Comparison of ENCODE assay signal across 8 mouse cellular contexts in the genomic region with DNA sequence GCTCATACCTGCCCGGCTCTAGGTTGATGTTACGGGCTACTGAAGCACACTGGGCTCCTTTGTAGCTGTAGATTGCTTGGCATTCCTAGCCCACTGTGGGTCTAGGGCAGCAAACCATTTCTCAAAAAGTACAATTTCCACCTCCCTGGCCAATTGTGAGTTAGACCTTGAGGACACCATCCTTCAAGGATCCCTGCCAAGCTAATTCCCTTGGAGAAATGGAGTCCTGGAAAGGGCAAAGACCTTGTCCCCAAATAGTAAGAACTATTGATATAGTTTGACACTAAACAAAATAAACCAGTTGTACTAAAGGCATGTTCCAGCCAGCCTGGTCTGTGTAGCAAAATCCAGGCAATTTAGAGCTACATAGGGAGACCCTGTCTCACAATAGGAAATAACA. TPM values are rescaled to one million over a fixed set of nuclear protein-coding genes. Genes with fewer than 3 reads are reported as not detected.
DNase-seq lines count a peak whose midpoint lies in the region; ATAC-seq lines count a peak whose summit lies in the region.

No protein-coding gene starts in this region.

- peak overlapping the region; percentile 71 for H3K27ac ChIP-seq in neural tube, embryonic 11.5 days (ENCODE audit: low read depth, low read length)
- peak overlapping the region; percentile 87 for H3K27ac ChIP-seq in liver, embryonic 13.5 days

- H3K27me3 ChIP-seq in neural tube, embryonic 11.5 days (ENCODE audit: control insufficient read depth, insufficient read depth, low read length): no peaks in the 10 kb centered on the region
- peaks cover 27% of the 10 kb centered on the region for H3K27me3 ChIP-seq in liver, embryonic 13.5 days

- H3K9me3 ChIP-seq in neural tube, embryonic 11.5 days (ENCODE audit: control insufficient read depth, low read length): no peaks in the 10 kb centered on the region
- no peaks in the 10 kb centered on the region for H3K9me3 ChIP-seq in liver, embryonic 13.5 days (replicated peaks)

- peak overlapping the region; percentile 82 for H3K4me3 ChIP-seq in neural tube, embryonic 11.5 days (ENCODE audit: low read depth, low read length)
- H3K4me3 ChIP-seq in liver, embryonic 13.5 days (replicated peaks): peak overlapping the region; percentile 67

- WGBS in neural tube, embryonic 11.5 days: 45% methylated on average over 2 of the region's 2 CpGs
- 46% methylated on average over 2 of the region's 2 CpGs for WGBS in liver, embryonic 13.5 days (ENCODE audit: insufficient replicate concordance)

- peak; percentile 40 for DNase-seq in adrenal gland, adult 2 months
- DNase-seq in adrenal gland, adult 18-20 months (ENCODE audit: low spot score in 2 of 2): no peak
- peak; percentile 11 for DNase-seq in neural tube, embryonic 11.5 days (ENCODE audit: low spot score)
- DNase-seq in neural tube, embryonic 10.5 days (ENCODE audit: extremely low spot score, low spot score): no peak
- DNase-seq in liver, embryonic 13.5 days: no peak
- no peak for DNase-seq in B cell, adult 2 months
- no peak for DNase-seq in frontal cortex, postnatal 14 days (ENCODE audit: low spot score in 2 of 2)
- no peak for DNase-seq in spleen, adult 12 weeks (ENCODE audit: low spot score)

- no peak for ATAC-seq in neural tube, embryonic 11.5 days (ENCODE audit: insufficient read depth, low FRiP score, low TSS enrichment)
- no peak for ATAC-seq in liver, embryonic 13.5 days (ENCODE audit: low read depth)

- peak overlapping the region; percentile 83 for H3K4me2 ChIP-seq in neural tube, embryonic 11.5 days (ENCODE audit: low read depth)
- peak overlapping the region; percentile 93 for H3K4me2 ChIP-seq in liver, embryonic 13.5 days

- peak overlapping the region; percentile 84 for H3K9ac ChIP-seq in neural tube, embryonic 11.5 days (ENCODE audit: low read length)
- peak overlapping the region; percentile 85 for H3K9ac ChIP-seq in liver, embryonic 13.5 days

- H3K36me3 ChIP-seq in neural tube, embryonic 11.5 days (ENCODE audit: control insufficient read depth, insufficient read depth, low read length): no peaks in the 10 kb centered on the region
- H3K36me3 ChIP-seq in liver, embryonic 13.5 days: no peaks in the 10 kb centered on the region

- H3K4me1 ChIP-seq in neural tube, embryonic 11.5 days (ENCODE audit: control insufficient read depth, insufficient read depth, low read length): peaks cover 43% of the 10 kb centered on the region
- peaks cover 99% of the 10 kb centered on the region for H3K4me1 ChIP-seq in liver, embryonic 13.5 days (replicated peaks)

RNA-seq across cellular contexts. Expression of a gene that starts 2.3 kb away (rescaled TPM):
- total RNA-seq in adrenal gland, adult 2 months (2021): 10 to 100 TPM; 41.5 to 67.3 TPM
- 186 and 275 TPM in 2 replicates for polyA plus RNA-seq in adrenal gland, adult 2 months (2012; rRNA removed)
- total RNA-seq in adrenal gland, adult 18-20 months (2021): 10 to 100 TPM; 51.8 to 93.4 TPM
- 116 and 129 TPM in 2 replicates for polyA plus RNA-seq in neural tube, embryonic 11.5 days (2014; fragmentation: Nextera tagmentation; extraction: Ambion mirVana)
- polyA plus RNA-seq in liver, embryonic 13.5 days (2015; fragmentation: Nextera tagmentation; extraction: Ambion mirVana): 20.9 and 23.2 TPM in 2 replicates

RNA-seq across cellular contexts. Expression of a gene that starts 15.6 kb away (rescaled TPM):
- total RNA-seq in adrenal gland, adult 2 months (2021): 1 to 10 TPM; 1.4 to 3.4 TPM
- 3.9 and 4.4 TPM in 2 replicates for polyA plus RNA-seq in adrenal gland, adult 2 months (2012; rRNA removed)
- total RNA-seq in adrenal gland, adult 18-20 months (2021): 1 to 10 TPM; 2.5 to 3.8 TPM
- polyA plus RNA-seq in neural tube, embryonic 11.5 days (2014; fragmentation: Nextera tagmentation; extraction: Ambion mirVana): 3.5 and 4.6 TPM in 2 replicates
- 1.1 and 1.2 TPM in 2 replicates for polyA plus RNA-seq in liver, embryonic 13.5 days (2015; fragmentation: Nextera tagmentation; extraction: Ambion mirVana)

RNA-seq across cellular contexts. Expression of a gene that starts 51.5 kb away (rescaled TPM):
- total RNA-seq in adrenal gland, adult 2 months (2021): 10 to 100 TPM; 26.7 to 32.9 TPM
- 1.9 and 2.3 TPM in 2 replicates for polyA plus RNA-seq in adrenal gland, adult 2 months (2012; rRNA removed)
- 10 to 100 TPM; 23.5 to 25.8 TPM for total RNA-seq in adrenal gland, adult 18-20 months (2021)
- 39.1 and 40.6 TPM in 2 replicates for polyA plus RNA-seq in neural tube, embryonic 11.5 days (2014; fragmentation: Nextera tagmentation; extraction: Ambion mirVana)
- 23.6 and 23.8 TPM in 2 replicates for polyA plus RNA-seq in liver, embryonic 13.5 days (2015; fragmentation: Nextera tagmentation; extraction: Ambion mirVana)

Comparison
In these comparisons a context has a peak if more than half of its experiments do, and no peak if none do; other contexts are left out.
1. DNase-seq: peak in adrenal gland, adult 2 months (single experiment) and neural tube, embryonic 11.5 days (single experiment); none in adrenal gland, adult 18-20 months (0 of 2), neural tube, embryonic 10.5 days (single experiment), liver, embryonic 13.5 days (single experiment), B cell, adult 2 months (0 of 2), frontal cortex, postnatal 14 days (0 of 2) and spleen, adult 12 weeks (single experiment).